Mouse (Mus musculus): ENCODE data around the gene Recql. TPM values are rescaled to one million over a fixed set of nuclear protein-coding genes. Genes with fewer than 3 reads are reported as not detected.

Gene Recql
- total RNA-seq, 2 experiments from 2014 or later, result 31.5 to 32.1 TPM

Other genes with a start within 250 kb of the Recql start
- not detected in 2 replicates for gene Slco1a6, start 178.6 kb downstream of the Recql start, total RNA-seq (2015)
- not detected in 2 replicates for gene Slco1a6, start 178.6 kb downstream of the Recql start, total RNA-seq (2017)
- not detected in 2 replicates for gene Iapp, start 88.7 kb downstream of the Recql start, total RNA-seq (2015)
- not detected in 2 replicates for gene Iapp, start 88.7 kb downstream of the Recql start, total RNA-seq (2017)
- not detected in 2 replicates for gene Slco1a5, start 64.1 kb downstream of the Recql start, total RNA-seq (2015)
- not detected in 2 replicates for gene Slco1a5, start 64.1 kb downstream of the Recql start, total RNA-seq (2017)
- 12.3 and 12.7 TPM in 2 replicates for gene Pyroxd1, start 41.4 kb downstream of the Recql start, total RNA-seq (2015)
- gene Pyroxd1, start 41.4 kb downstream of the Recql start, total RNA-seq (2017), result 13.5 and 13.8 TPM in 2 replicates
- 26.3 and 27.7 TPM in 2 replicates for gene Golt1b, start 134 bp upstream of the Recql start, total RNA-seq (2015)
- 30.0 and 31.5 TPM in 2 replicates for gene Golt1b, start 134 bp upstream of the Recql start, total RNA-seq (2017)
- gene Spx, start 26.4 kb upstream of the Recql start, total RNA-seq (2015), result not detected in 2 replicates
- 0.26 TPM in 1 of 2 replicates, not detected in the other for gene Spx, start 26.4 kb upstream of the Recql start, total RNA-seq (2017)
- not detected in 2 replicates for gene Gys2, start 86.0 kb upstream of the Recql start, total RNA-seq (2015)
- not detected in 2 replicates for gene Gys2, start 86.0 kb upstream of the Recql start, total RNA-seq (2017)
- 38.8 and 41.7 TPM in 2 replicates for gene Ldhb, start 120.9 kb upstream of the Recql start, total RNA-seq (2015)
- 26.8 and 28.5 TPM in 2 replicates for gene Ldhb, start 120.9 kb upstream of the Recql start, total RNA-seq (2017)
- gene Kcnj8, start 184.5 kb upstream of the Recql start, total RNA-seq (2015), result 0.36 TPM in 1 of 2 replicates, not detected in the other
- gene Kcnj8, start 184.5 kb upstream of the Recql start, total RNA-seq (2017), result 0.12 and 0.40 TPM in 2 replicates